Mouse (Mus musculus) adrenal gland, postnatal 4 days (tissue): ENCODE measurements at regions not wholly inside any gene's neighbourhood (a gene's known extent, or its start where the extent isn't known, plus 50 kb on each side); places are given as distances from the start of the nearest gene placed in this dataset.

Experiments used
- DNase-seq, 2 experiments: peaks; one replicate each; pipeline ENCODE4 v3.0.0; 2021 to 2022; ENCODE audit warnings: low spot score in 2 of 2, mixed read lengths in 2 of 2

GRCm38 (mm10) chr4:81178047-81178781 lies 264.4 kb downstream of the Mpdz start:
- no peak for DNase-seq

- peak; percentile 65 to 71 for DNase-seq
Measured at GRCm38 (mm10) chr4:81178782-81179135, 263.9 kb downstream of the Mpdz start.

GRCm38 (mm10) chr4:81216123-81216522 lies 226.5 kb downstream of the Mpdz start:
- no peak for DNase-seq

- no peak for DNase-seq
Measured at GRCm38 (mm10) chr4:81217979-81218378, 224.6 kb downstream of the Mpdz start.

GRCm38 (mm10) chr4:81222034-81222433 lies 220.6 kb downstream of the Mpdz start:
- DNase-seq: no peak

- DNase-seq: no peak
Measured at GRCm38 (mm10) chr4:81222468-81223175, 220.0 kb downstream of the Mpdz start.
